Mouse (Mus musculus): ENCODE results near the gene Llph.

GRCm38 (mm10) chr10:120281700-120282099 lies 54.8 kb downstream of the Llph start:
- no peak for TF ChIP-seq ZC3H11A (IDR thresholded peaks at IDR 0.05; ENCODE audit: borderline replicate concordance, low read depth, low read length)
- no peak for TF ChIP-seq HCFC1 (IDR thresholded peaks at IDR 0.05; ENCODE audit: borderline replicate concordance, insufficient read depth, low read length)
- no peak for TF ChIP-seq CHD2 (IDR thresholded peaks at IDR 0.05; ENCODE audit: low read depth, low read length)
- no peak for TF ChIP-seq MAFK (IDR thresholded peaks at IDR 0.05; ENCODE audit: insufficient read depth, low read depth, low read length)

Measured in ES-E14 (cell line).